Mouse (Mus musculus) MEL (cell line): ENCODE results near the gene Hmg20b. TPM values are rescaled to one million over a fixed set of nuclear protein-coding genes. Genes with fewer than 3 reads are reported as not detected.

Experiments
- DNase-seq: peaks from one replicate; pipeline ENCODE4 v3.0.0; 2011; ENCODE audit warnings: low read depth, low spot score
- H3K27ac ChIP-seq: 2 replicates; pipeline ENCODE4 v1.5.1; 2012; ENCODE audit warnings: low read depth, mild to moderate bottlenecking, control low read depth, low read length, moderate library complexity; ENCODE audit not compliant: control insufficient read depth
- H3K27me3 ChIP-seq, 2 experiments: fragments of 150-350 bp in 1 of 2; sonication (generic) in 1 of 2; 2 replicates each; pipeline ENCODE4 v1.6.1; 2012; ENCODE audit warnings: low read length in 2 of 2, mild to moderate bottlenecking in 2 of 2, improper control_type of control experiment in 1 of 2, moderate library complexity in 1 of 2; ENCODE audit not compliant: insufficient read depth in 2 of 2, control insufficient read depth in 1 of 2
- H3K36me3 ChIP-seq, 2 experiments: 2 replicates each; pipeline ENCODE4 v1.6.1; 2012 to 2014; ENCODE audit warnings: low read length in 2 of 2, improper control_type of control experiment in 1 of 2, inconsistent platforms in 1 of 2, mild to moderate bottlenecking in 1 of 2; ENCODE audit not compliant: insufficient read depth in 2 of 2, control insufficient read depth in 1 of 2
- H3K4me1 ChIP-seq, 2 experiments: fragments of 150-350 bp in 1 of 2; sonication (generic) in 1 of 2; 2 replicates each; pipeline ENCODE4 v1.6.1; 2012; ENCODE audit warnings: low read length in 2 of 2, improper control_type of control experiment in 1 of 2, mild to moderate bottlenecking in 1 of 2; ENCODE audit not compliant: insufficient read depth in 2 of 2, control insufficient read depth in 1 of 2
- H3K4me3 ChIP-seq, 2 experiments: fragments of 150-350 bp in 1 of 2; sonication (generic) in 1 of 2; 2 replicates each; pipeline ENCODE4 v1.5.1; 2012; ENCODE audit warnings: low read depth in 2 of 2, low read length in 2 of 2, mild to moderate bottlenecking in 2 of 2, moderate library complexity in 2 of 2, control low read depth in 1 of 2, improper control_type of control experiment in 1 of 2; ENCODE audit not compliant: control insufficient read depth in 1 of 2, insufficient read depth in 1 of 2
- H3K79me2 ChIP-seq: 2 replicates; pipeline ENCODE4 v1.6.1; 2012; ENCODE audit warnings: mild to moderate bottlenecking, low read length, moderate library complexity; ENCODE audit not compliant: control insufficient read depth, poor library complexity, insufficient read depth
- H3K9ac ChIP-seq: 2 replicates; pipeline ENCODE4 v1.6.1; 2012; ENCODE audit warnings: low read depth, mild to moderate bottlenecking, control low read depth, low read length, moderate library complexity; ENCODE audit not compliant: control insufficient read depth, poor library complexity, severe bottlenecking
- H3K9me3 ChIP-seq: fragments of 150-350 bp; sonication (generic); replicated peaks from 2 replicates; pipeline ENCODE4 v1.6.1; 2012; ENCODE audit warnings: mild to moderate bottlenecking, low read length, improper control_type of control experiment, moderate library complexity; ENCODE audit not compliant: insufficient read depth
- BHLHE40 ChIP-seq: IDR thresholded peaks from 2 replicates; pipeline ENCODE4 v1.6.1; 2012; ENCODE audit warnings: low read depth, mild to moderate bottlenecking, inconsistent platforms, low read length, improper control_type of control experiment, borderline replicate concordance
- CHD2 ChIP-seq: IDR thresholded peaks from 2 replicates; pipeline ENCODE4 v1.6.1; 2011; ENCODE audit warnings: low read length, improper control_type of control experiment
- CTCF ChIP-seq, 3 experiments: IDR thresholded peaks in 2 of 3; conservative IDR thresholded peaks in 1 of 3; 2 replicates each; pipeline ENCODE4 v1.5.1; 2011 to 2012; ENCODE audit warnings: low read length in 3 of 3, low read depth in 2 of 3, mild to moderate bottlenecking in 2 of 3, improper control_type of control experiment in 1 of 3, inconsistent platforms in 1 of 3, mixed read lengths in 1 of 3, moderate library complexity in 1 of 3; ENCODE audit not compliant: control insufficient read depth in 1 of 3, insufficient read depth in 1 of 3, poor library complexity in 1 of 3, severe bottlenecking in 1 of 3
- ETS1 ChIP-seq: IDR thresholded peaks from 2 replicates; pipeline ENCODE4 v1.6.1; 2012; ENCODE audit warnings: low read depth, mild to moderate bottlenecking, inconsistent platforms, low read length, improper control_type of control experiment, moderate library complexity
- GABPA ChIP-seq: IDR thresholded peaks from 2 replicates; pipeline ENCODE4 v1.6.1; 2012; ENCODE audit warnings: low read depth, mild to moderate bottlenecking, inconsistent platforms, low read length, improper control_type of control experiment, moderate library complexity
- HCFC1 ChIP-seq: IDR thresholded peaks from 2 replicates; pipeline ENCODE4 v1.6.1; 2012; ENCODE audit warnings: low read depth, mild to moderate bottlenecking, inconsistent platforms, low read length, improper control_type of control experiment, moderate library complexity
- JUND ChIP-seq: IDR thresholded peaks from 2 replicates; pipeline ENCODE4 v1.6.1; 2011; ENCODE audit warnings: low read depth, mild to moderate bottlenecking, improper control_type of control experiment, low read length
- MAFK ChIP-seq: IDR thresholded peaks from 2 replicates; pipeline ENCODE4 v1.6.1; 2011; ENCODE audit warnings: low read depth, mild to moderate bottlenecking, low read length, improper control_type of control experiment, borderline replicate concordance
- MAZ ChIP-seq: IDR thresholded peaks from 2 replicates; pipeline ENCODE4 v1.6.1; 2012; ENCODE audit warnings: low read depth, mild to moderate bottlenecking, inconsistent platforms, low read length, improper control_type of control experiment
- MEF2A ChIP-seq: IDR thresholded peaks from 2 replicates; pipeline ENCODE4 v1.6.1; 2014; ENCODE audit warnings: low read depth, mild to moderate bottlenecking, inconsistent platforms, low read length, improper control_type of control experiment; ENCODE audit not compliant: poor library complexity, insufficient replicate concordance, severe bottlenecking; ENCODE audit errors: extremely low read depth
- MXI1 ChIP-seq: IDR thresholded peaks from 2 replicates; pipeline ENCODE4 v1.6.1; 2011; ENCODE audit warnings: mild to moderate bottlenecking, low read depth, low read length, improper control_type of control experiment
- MYB ChIP-seq: IDR thresholded peaks from 2 replicates; pipeline ENCODE4 v1.6.1; 2011; ENCODE audit warnings: mild to moderate bottlenecking, low read depth, low read length, improper control_type of control experiment
- MYC ChIP-seq: IDR thresholded peaks from 2 replicates; pipeline ENCODE4 v1.6.1; 2011; ENCODE audit warnings: low read depth, mild to moderate bottlenecking, low read length, improper control_type of control experiment, moderate library complexity
- NRF1 ChIP-seq: IDR thresholded peaks from 2 replicates; pipeline ENCODE4 v1.6.1; 2014; ENCODE audit warnings: low read depth, mild to moderate bottlenecking, inconsistent platforms, low read length, improper control_type of control experiment, moderate library complexity; ENCODE audit not compliant: poor library complexity, insufficient read depth, severe bottlenecking
- POLR2AphosphoS2 ChIP-seq: IDR thresholded peaks from 2 replicates; pipeline ENCODE4 v1.6.1; 2011; ENCODE audit warnings: low read length, improper control_type of control experiment
- POLR2AphosphoS5 ChIP-seq: IDR thresholded peaks from 2 replicates; pipeline ENCODE4 v1.6.1; 2012; ENCODE audit warnings: low read depth, borderline replicate concordance, mild to moderate bottlenecking, inconsistent platforms, low read length, moderate library complexity, mixed read lengths
- SIN3A ChIP-seq: IDR thresholded peaks from 2 replicates; pipeline ENCODE4 v1.6.1; 2012; ENCODE audit warnings: low read length, improper control_type of control experiment, inconsistent platforms
- TBP ChIP-seq: IDR thresholded peaks from 2 replicates; pipeline ENCODE4 v1.8.0; 2011; ENCODE audit warnings: low read depth, low read length, improper control_type of control experiment
- UBTF ChIP-seq: IDR thresholded peaks from 2 replicates; pipeline ENCODE4 v1.6.1; 2012; ENCODE audit warnings: low read depth, mild to moderate bottlenecking, inconsistent platforms, low read length, improper control_type of control experiment, moderate library complexity, borderline replicate concordance; ENCODE audit not compliant: insufficient read depth
- USF1 ChIP-seq: IDR thresholded peaks from 2 replicates; pipeline ENCODE4 v1.6.1; 2014; ENCODE audit warnings: low read depth, mild to moderate bottlenecking, inconsistent platforms, low read length, improper control_type of control experiment, moderate library complexity
- ZMIZ1 ChIP-seq: IDR thresholded peaks from 2 replicates; pipeline ENCODE4 v1.6.1; 2012; ENCODE audit warnings: low read depth, mild to moderate bottlenecking, inconsistent platforms, low read length, improper control_type of control experiment, moderate library complexity
- polyA plus RNA-seq, 2 experiments: library from polyadenylated mRNA; stranded (reverse) in 1 of 2; unstranded in 1 of 2; fragments of >175 nt in 1 of 2; fragments of >200 nt in 1 of 2; gene quantifications; 2 replicates each; pipeline versions ENCODE4 v1.2.1 to v1.2.4; 2012; ENCODE audit warnings: low replicate concordance in 2 of 2, low read depth in 1 of 2; ENCODE audit not compliant: insufficient read length in 2 of 2, insufficient read depth in 1 of 2, missing spikeins in 1 of 2
- total RNA-seq: library from RNA; depleted of rRNA; stranded (reverse); fragments of 300-350 nt; gene quantifications from 2 replicates; pipeline ENCODE4 v1.2.3, GENCODE M21; 2012

Hmg20b gene
- total and polyA plus RNA-seq, 3 experiments: 27.0 to 92.7 TPM; not detected in 1

GRCm38 (mm10) chr10:81315587-81315986 lies 34.7 kb downstream of the Hmg20b start (continued):
- TF ChIP-seq CTCF (IDR thresholded peaks at IDR 0.05 in 2 of 3, conservative IDR thresholded peaks at IDR 0.05 in 1 of 3; ENCODE audit: control insufficient read depth in 1 of 3, insufficient read depth in 1 of 3, low read depth in 2 of 3, low read length in 3 of 3, poor library complexity in 1 of 3, severe bottlenecking in 1 of 3) (no peak), MAZ (no peak)
- TF ChIP-seq, all 39 proteins: peak for 0

- no peak overlapping the region for H3K27ac ChIP-seq
- H3K4me3 ChIP-seq: no peak overlapping the region
- H3K9ac ChIP-seq: no peak overlapping the region
- no peaks in the 10 kb centered on the region for H3K27me3 ChIP-seq
- 0 out of 2 replicates have a peak, but pooled peaks have one; percentile 34 for TF ChIP-seq USF1
- TF ChIP-seq MYB: no peak
- no peak for TF ChIP-seq CTCF (IDR thresholded peaks at IDR 0.05 in 2 of 3, conservative IDR thresholded peaks at IDR 0.05 in 1 of 3; ENCODE audit: control insufficient read depth in 1 of 3, insufficient read depth in 1 of 3, low read depth in 2 of 3, low read length in 3 of 3, poor library complexity in 1 of 3, severe bottlenecking in 1 of 3)
- TF ChIP-seq, all 39 proteins: peak for 1
- H3K4me1 ChIP-seq: peaks cover 0 to 8% of the 10 kb centered on the region in 2 experiments; a peak in 1 of 4 replicates
- H3K9me3 ChIP-seq: no peaks in the 10 kb centered on the region
- peaks cover 2% of the 10 kb centered on the region in 2 experiments; a peak in 1 of 4 replicates for H3K36me3 ChIP-seq
- no peak for DNase-seq
- no peaks in the 10 kb centered on the region for H3K79me2 ChIP-seq
These were observed 36.1 kb downstream of the Hmg20b start for GRCm38 (mm10) chr10:81314201-81314600.

- TF ChIP-seq MYC: no peak
- TF ChIP-seq MEF2A: no peak
- no peak for TF ChIP-seq MAFK
- TF ChIP-seq ZMIZ1: no peak
- no peak for TF ChIP-seq MXI1
- Histone ChIP-seq H3K4me3 (no peak overlapping the region), H3K27ac (no peak overlapping the region), H3K79me2 (no peaks in the 10 kb centered on the region), H3K27me3 (no peaks in the 10 kb centered on the region), H3K4me1 (peaks cover 0 to 2% of the 10 kb centered on the region in 2 experiments; a peak in 1 of 4 replicates), H3K9ac (no peak overlapping the region), H3K36me3 (peaks cover 0 to 2% of the 10 kb centered on the region in 2 experiments; a peak in 1 of 4 replicates), H3K9me3 (no peaks in the 10 kb centered on the region)
- DNase-seq: no peak
These were observed 36.7 kb downstream of the Hmg20b start for GRCm38 (mm10) chr10:81313581-81313980.

- Histone ChIP-seq H3K9ac (no peak overlapping the region), H3K79me2 (no peaks in the 10 kb centered on the region), H3K27ac (no peak overlapping the region), H3K36me3 (peaks cover 0 to 4% of the 10 kb centered on the region in 2 experiments; a peak in 1 of 4 replicates), H3K4me1 (no peaks in the 10 kb centered on the region), H3K4me3 (no peak overlapping the region), H3K27me3 (no peaks in the 10 kb centered on the region), H3K9me3 (no peaks in the 10 kb centered on the region)
- DNase-seq: no peak
- TF ChIP-seq TBP: no peak
- TF ChIP-seq UBTF: no peak
- no peak for TF ChIP-seq GABPA
- TF ChIP-seq POLR2AphosphoS5: no peak
- TF ChIP-seq MAZ: no peak
- TF ChIP-seq POLR2AphosphoS2: no peak
- no peak for TF ChIP-seq ETS1
- TF ChIP-seq SIN3A: no peak
- no peak for TF ChIP-seq NRF1
- TF ChIP-seq CTCF (IDR thresholded peaks at IDR 0.05 in 2 of 3, conservative IDR thresholded peaks at IDR 0.05 in 1 of 3; ENCODE audit: control insufficient read depth in 1 of 3, insufficient read depth in 1 of 3, low read depth in 2 of 3, low read length in 3 of 3, poor library complexity in 1 of 3, severe bottlenecking in 1 of 3): no peak
- TF ChIP-seq HCFC1: no peak
- no peak for TF ChIP-seq JUND
- no peak for TF ChIP-seq MYC
- TF ChIP-seq CHD2: no peak
- TF ChIP-seq BHLHE40: no peak
These were observed 40.7 kb downstream of the Hmg20b start for GRCm38 (mm10) chr10:81309571-81309970.
